Mouse (Mus musculus): ENCODE results near the gene Alyref.

DNA sequence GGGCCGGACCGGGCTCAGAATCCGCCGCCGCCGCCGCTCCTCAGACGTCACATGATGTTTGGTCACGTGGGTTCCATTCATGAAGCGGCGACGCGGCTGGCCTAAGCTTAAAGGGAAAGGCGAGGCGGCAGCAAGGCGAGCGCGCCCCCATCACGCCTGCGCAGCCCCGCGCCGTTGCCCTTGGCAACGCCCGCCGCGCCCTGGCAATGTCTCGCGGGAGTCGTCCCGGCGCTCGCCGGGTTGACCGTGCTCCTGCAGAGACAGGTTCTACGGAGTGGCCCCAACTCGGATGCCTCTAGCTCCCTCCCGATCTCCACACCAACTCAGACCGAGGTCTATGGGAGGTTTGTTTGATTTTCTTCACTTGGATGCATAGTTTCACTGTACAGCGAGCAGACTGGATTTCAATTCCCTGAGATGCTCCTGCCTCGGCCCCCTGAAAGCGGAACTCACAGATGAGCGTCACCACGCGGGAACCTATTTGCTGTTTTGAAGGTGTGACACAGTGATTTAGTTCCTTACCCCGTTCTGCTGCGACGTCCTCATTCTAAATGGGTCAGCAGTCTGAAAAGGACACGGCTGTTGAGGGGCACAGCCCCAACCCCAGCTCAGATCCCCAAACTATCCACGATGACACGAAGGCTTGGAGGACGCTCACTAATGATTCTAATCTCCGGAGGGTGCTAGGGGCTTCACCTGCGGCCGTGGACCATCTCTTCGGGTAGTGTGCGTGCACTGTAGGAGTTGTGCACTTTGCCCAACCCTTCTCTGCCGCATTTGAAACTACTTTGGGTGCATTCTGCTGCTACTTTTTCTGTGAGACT lies 35.6 kb upstream of the Alyref start, which contains the start of gene Mafg:
- TF ChIP-seq GATA1 (IDR thresholded peaks at IDR 0.05; ENCODE audit: borderline replicate concordance, low read length), result no peak
- TF ChIP-seq CTCF (IDR thresholded peaks at IDR 0.05; ENCODE audit: low read depth, low read length), result no peak
- no peak for TF ChIP-seq TAL1 (conservative IDR thresholded peaks at IDR 0.05; ENCODE audit: low read depth, low read length)
- no peak for TF ChIP-seq GATA2 (IDR thresholded peaks at IDR 0.05; ENCODE audit: borderline replicate concordance, low read depth, low read length)
